In genomic region chr1:60662301-60662986, GRCm38 (mm10) we compare ENCODE assay signal across 13 mouse cellular contexts. TPM values are rescaled to one million over a fixed set of nuclear protein-coding genes. Genes with fewer than 3 reads are reported as not detected.
DNase-seq lines count a peak whose midpoint lies in the region; ATAC-seq and TF ChIP-seq lines count a peak whose summit lies in the region.
"Had no signal": no experiment of that assay in that cellular context is flagged by ENCODE, and none has a peak within 500 bp of the region (broad histone marks: within the 10 kb centered on the region; RNA-seq: fewer than 3 reads in every experiment).

No protein-coding gene starts in this region.

- peak; percentile 28; the same call in 1 of the 2 replicates for TF ChIP-seq POLR2A in liver, adult 2 months (IDR thresholded peaks at IDR 0.05; ENCODE audit: extremely low read depth, insufficient read depth, low read length)

- TF ChIP-seq CTCF in gastrocnemius, adult 2 months (IDR thresholded peaks at IDR 0.05) = no peak
- no peak for TF ChIP-seq CTCF in liver, adult 2 months (IDR thresholded peaks at IDR 0.05; ENCODE audit: low read depth, low read length)

- DNase-seq in gastrocnemius, adult 2 months = peak; percentile 53
- DNase-seq in gastrocnemius, postnatal 10 days = no peak
- DNase-seq in liver, adult 2 months (ENCODE audit: extremely low read depth, low read depth, low spot score) = peak; percentile 95
- DNase-seq in skeletal muscle tissue, adult 2 months (ENCODE audit: low read depth, low spot score) = peak; percentile 64
- DNase-seq in layer of hippocampus, postnatal 10 days (ENCODE audit: low spot score in 2 of 2) = no peak
- no peak for DNase-seq in frontal cortex, postnatal 25 days (ENCODE audit: low spot score in 2 of 2)
- DNase-seq: cerebellum, postnatal 14 days; kidney, postnatal 4 days had no signal

- no peaks in the 10 kb centered on the region for H3K27me3 ChIP-seq in heart, embryonic 13.5 days (replicated peaks)
- no peaks in the 10 kb centered on the region for H3K27me3 ChIP-seq in liver, adult 2 months (ENCODE audit: control insufficient read depth, insufficient read depth, low read length)
- H3K27me3 ChIP-seq: limb, embryonic 13.5 days; midbrain, embryonic 15.5 days had no signal

- no peak overlapping the region for H3K4me3 ChIP-seq in gastrocnemius, adult 2 months
- H3K4me3 ChIP-seq in heart, embryonic 13.5 days = no peak overlapping the region
- H3K4me3 ChIP-seq in liver, adult 2 months (ENCODE audit: insufficient read depth, low read depth, low read length) = 0 out of 2 replicates have a peak overlapping the region, but pooled peaks have one; percentile 8
- H3K4me3 ChIP-seq: hindbrain, embryonic 10.5 days; limb, embryonic 13.5 days; midbrain, embryonic 15.5 days had no signal

- ATAC-seq in heart, embryonic 13.5 days (ENCODE audit: extremely low read depth, insufficient number of reproducible peaks, low FRiP score, low TSS enrichment) = no peak
- no peak for ATAC-seq in erythroblast, adult 5-6 weeks (replicated peaks; ENCODE audit: low FRiP score, poor library complexity, severe bottlenecking)
- ATAC-seq: midbrain, embryonic 15.5 days had no signal

- H3K36me3 ChIP-seq in heart, embryonic 13.5 days = no peaks in the 10 kb centered on the region
- H3K36me3 ChIP-seq in liver, adult 2 months (ENCODE audit: control insufficient read depth, insufficient read depth, low read length) = no peaks in the 10 kb centered on the region
- H3K36me3 ChIP-seq: hindbrain, embryonic 10.5 days; limb, embryonic 13.5 days; midbrain, embryonic 15.5 days had no signal

- no peaks in the 10 kb centered on the region for H3K9me3 ChIP-seq in heart, embryonic 13.5 days
- H3K9me3 ChIP-seq: hindbrain, embryonic 10.5 days; limb, embryonic 13.5 days; midbrain, embryonic 15.5 days had no signal

- no peak overlapping the region for H3K4me2 ChIP-seq in heart, embryonic 13.5 days
- H3K4me2 ChIP-seq: limb, embryonic 13.5 days; midbrain, embryonic 15.5 days had no signal

- intact Hi-C loops in gastrocnemius, adult 2 months (cut with DNase I) = no loop called here

- H3K4me1 ChIP-seq in heart, embryonic 13.5 days = peaks cover 31% of the 10 kb centered on the region
- peaks cover 29% of the 10 kb centered on the region for H3K4me1 ChIP-seq in liver, adult 2 months (ENCODE audit: control insufficient read depth, insufficient read depth, low read length)
- H3K4me1 ChIP-seq: midbrain, embryonic 15.5 days had no signal

- no peak overlapping the region for H3K9ac ChIP-seq in heart, embryonic 13.5 days
- H3K9ac ChIP-seq in liver, adult 2 months (ENCODE audit: low read depth, low read length) = peak overlapping the region; percentile 20
- H3K9ac ChIP-seq: limb, embryonic 13.5 days; midbrain, embryonic 15.5 days had no signal

- peak overlapping the region; percentile 48; the same call in 1 of the 2 replicates for H3K27ac ChIP-seq in gastrocnemius, adult 2 months
- peak overlapping the region; percentile 38; the same call in 1 of the 2 replicates for H3K27ac ChIP-seq in heart, embryonic 13.5 days (replicated peaks)
- H3K27ac ChIP-seq in liver, adult 2 months (replicated peaks; ENCODE audit: insufficient read depth, low read depth, low read length) = peak overlapping the region; percentile 53
- H3K27ac ChIP-seq: hindbrain, embryonic 10.5 days; limb, embryonic 13.5 days; midbrain, embryonic 15.5 days had no signal

- 18% methylated on average over 9 of the region's 9 CpGs for WGBS in heart, embryonic 13.5 days
- 6% methylated on average over 9 of the region's 9 CpGs for WGBS in liver, adult 2 months

- H3K79me2 ChIP-seq in liver, adult 2 months (ENCODE audit: control insufficient read depth, insufficient read depth, low read length) = no peaks in the 10 kb centered on the region

RNA-seq across cellular contexts. Expression of gene Cd28, which starts 54.2 kb away (rescaled TPM):
- total RNA-seq in gastrocnemius, adult 2 months (2021) = 1 to 10 TPM; 2.8 to 4.8 TPM
- 1 to 10 TPM; 3.4 to 5.1 TPM for total RNA-seq in gastrocnemius, postnatal 10 days (2021)
- 0.25 and 0.31 TPM in 2 replicates for polyA plus RNA-seq in heart, embryonic 13.5 days (2015; fragmentation: Nextera tagmentation; extraction: Ambion mirVana)
- total RNA-seq in liver, adult 2 months (2014; rRNA removed) = 0.28 and 0.54 TPM in 2 replicates
- polyA plus RNA-seq in liver, adult 2 months (2012; rRNA removed) = 0.06 and 0.10 TPM in 2 replicates
- total RNA-seq in erythroblast, adult 5-6 weeks (2015; ENCODE audit: low replicate concordance) = 0.19 TPM in 1 of 2 replicates, not detected in the other
- total RNA-seq in erythroblast, adult 5-6 weeks (2017; ENCODE audit: low replicate concordance) = 0.43 and 1.5 TPM in 2 replicates
- total RNA-seq in layer of hippocampus, postnatal 10 days (2021) = under 1 TPM; 0.07 to 0.27 TPM

Comparison
In these comparisons a context has a peak if more than half of its experiments do, and no peak if none do; other contexts are left out.
1. DNase-seq: peak in gastrocnemius, adult 2 months (single experiment), liver, adult 2 months (single experiment) and skeletal muscle tissue, adult 2 months (single experiment); none in gastrocnemius, postnatal 10 days (single experiment), layer of hippocampus, postnatal 10 days (0 of 2) and frontal cortex, postnatal 25 days (0 of 2).
2. Peak in every context shown above with its lines, with median percentiles within 50 percentile points of each other: H3K27ac ChIP-seq.